Mouse (Mus musculus) retina, postnatal 1 day (tissue): Measurements from ENCODE around the gene Rgs12.
A peak's percentile ranks its signal among the peaks of the same experiment; 100 is the strongest.

ENCODE experiments used
- DNase-seq: peaks from one replicate; pipeline ENCODE4 v3.0.0-alpha.2; 2012

The Rgs12 gene

GRCm38 (mm10) chr5:35033619-35034018 lies 84.4 kb downstream of the Rgs12 start:
- no peak for DNase-seq

GRCm38 (mm10) chr5:35035141-35035540 lies 85.9 kb downstream of the Rgs12 start:
- DNase-seq = no peak

GRCm38 (mm10) chr5:35035795-35036194 lies 86.5 kb downstream of the Rgs12 start:
- no peak for DNase-seq

GRCm38 (mm10) chr5:35037438-35037837 lies 88.2 kb downstream of the Rgs12 start:
- no peak for DNase-seq

GRCm38 (mm10) chr5:35041268-35041829 lies 92.1 kb downstream of the Rgs12 start, which contains the start of gene Hgfac:
Gene Hgfac, plus strand, starts transcription at chr5:35041509.
- DNase-seq = no peak

- DNase-seq = no peak
These were observed 93.3 kb downstream of the Rgs12 start for GRCm38 (mm10) chr5:35042431-35043109.

GRCm38 (mm10) chr5:35043110-35043451 lies 93.8 kb downstream of the Rgs12 start:
- DNase-seq = peak; percentile 89

GRCm38 (mm10) chr5:35050541-35050940 lies 101.3 kb downstream of the Rgs12 start:
- no peak for DNase-seq

GRCm38 (mm10) chr5:35054628-35055027 lies 105.4 kb downstream of the Rgs12 start:
- peak; percentile 12 for DNase-seq

- DNase-seq = peak; percentile 62
These were observed 105.8 kb downstream of the Rgs12 start for GRCm38 (mm10) chr5:35055076-35055475.

GRCm38 (mm10) chr5:35056604-35057432 lies 107.6 kb downstream of the Rgs12 start, which contains the start of gene Dok7:
Gene Dok7, plus strand, starts transcription at chr5:35056766.
- peak; percentile 81 for DNase-seq

- DNase-seq = peak; percentile 31
These were observed 108.3 kb downstream of the Rgs12 start for GRCm38 (mm10) chr5:35057582-35057981.

- no peak for DNase-seq
These were observed 109.0 kb downstream of the Rgs12 start for GRCm38 (mm10) chr5:35058216-35058615.

GRCm38 (mm10) chr5:35060098-35060497 lies 110.9 kb downstream of the Rgs12 start:
- no peak for DNase-seq

- DNase-seq = no peak
These were observed 120.6 kb downstream of the Rgs12 start for GRCm38 (mm10) chr5:35069841-35070240.

- DNase-seq = no peak
These were observed 121.1 kb downstream of the Rgs12 start for GRCm38 (mm10) chr5:35070314-35070713.

GRCm38 (mm10) chr5:35070953-35071352 lies 121.7 kb downstream of the Rgs12 start:
- DNase-seq = peak; percentile 85

GRCm38 (mm10) chr5:35071855-35072254 lies 122.6 kb downstream of the Rgs12 start:
- no peak for DNase-seq

- DNase-seq = peak; percentile 46
These were observed 124.0 kb downstream of the Rgs12 start for GRCm38 (mm10) chr5:35073235-35073634.

- DNase-seq = no peak
These were observed 124.7 kb downstream of the Rgs12 start for GRCm38 (mm10) chr5:35073992-35074391.

GRCm38 (mm10) chr5:35076369-35076768 lies 127.1 kb downstream of the Rgs12 start:
- no peak for DNase-seq

- peak; percentile 15 for DNase-seq
These were observed 129.9 kb downstream of the Rgs12 start for GRCm38 (mm10) chr5:35079101-35079500.

GRCm38 (mm10) chr5:35084913-35085312 lies 135.7 kb downstream of the Rgs12 start:
- no peak for DNase-seq
